Mouse (Mus musculus): Measurements from ENCODE around the gene Flot2. TPM values are rescaled to one million over a fixed set of nuclear protein-coding genes. Genes with fewer than 3 reads are reported as not detected.

The Flot2 gene
- polyA plus RNA-seq, 1 experiment: 110 TPM

Other genes starting within 250 kb of the Flot2 start
- not detected in 2 replicates for gene Pipox, start 143.8 kb upstream of the Flot2 start, polyA plus RNA-seq (2012; ENCODE audit: insufficient read depth, insufficient read length, missing spikeins)
- gene Sez6, start 107.1 kb upstream of the Flot2 start, polyA plus RNA-seq (2012; ENCODE audit: insufficient read depth, insufficient read length, missing spikeins): 0.44 TPM in 1 of 2 replicates, not detected in the other
- 9.6 and 13.3 TPM in 2 replicates for gene Phf12, start 55.2 kb upstream of the Flot2 start, polyA plus RNA-seq (2012; ENCODE audit: insufficient read depth, insufficient read length, missing spikeins)
- 3.0 and 3.4 TPM in 2 replicates for gene Dhrs13, start 5.7 kb upstream of the Flot2 start, polyA plus RNA-seq (2012; ENCODE audit: insufficient read depth, insufficient read length, missing spikeins)
- 33.8 and 38.9 TPM in 2 replicates for gene Eral1, start 42.5 kb downstream of the Flot2 start, polyA plus RNA-seq (2012; ENCODE audit: insufficient read depth, insufficient read length, missing spikeins)
- gene Fam222b, start 56.7 kb downstream of the Flot2 start, polyA plus RNA-seq (2012; ENCODE audit: insufficient read depth, insufficient read length, missing spikeins): 5.8 and 7.5 TPM in 2 replicates
- gene Traf4, start 127.7 kb downstream of the Flot2 start, polyA plus RNA-seq (2012; ENCODE audit: insufficient read depth, insufficient read length, missing spikeins): 45.7 and 47.5 TPM in 2 replicates
- gene Nek8, start 138.7 kb downstream of the Flot2 start, polyA plus RNA-seq (2012; ENCODE audit: insufficient read depth, insufficient read length, missing spikeins): 3.2 and 6.3 TPM in 2 replicates
- 77.2 and 118 TPM in 2 replicates for gene Tlcd1, start 138.8 kb downstream of the Flot2 start, polyA plus RNA-seq (2012; ENCODE audit: insufficient read depth, insufficient read length, missing spikeins)
- gene Rpl23a, start 145.7 kb downstream of the Flot2 start, polyA plus RNA-seq (2012; ENCODE audit: insufficient read depth, insufficient read length, missing spikeins): 881 and 950 TPM in 2 replicates
- 61.8 and 78.8 TPM in 2 replicates for gene Rab34, start 150.5 kb downstream of the Flot2 start, polyA plus RNA-seq (2012; ENCODE audit: insufficient read depth, insufficient read length, missing spikeins)
- 102 and 105 TPM in 2 replicates for gene Proca1, start 155.5 kb downstream of the Flot2 start, polyA plus RNA-seq (2012; ENCODE audit: insufficient read depth, insufficient read length, missing spikeins)
- gene Sdf2, start 207.8 kb downstream of the Flot2 start, polyA plus RNA-seq (2012; ENCODE audit: insufficient read depth, insufficient read length, missing spikeins): 42.0 and 44.9 TPM in 2 replicates
- 20.1 and 20.7 TPM in 2 replicates for gene Supt6, start 208.1 kb downstream of the Flot2 start, polyA plus RNA-seq (2012; ENCODE audit: insufficient read depth, insufficient read length, missing spikeins)
- 74.3 and 104 TPM in 2 replicates for gene 2610507B11Rik, start 223.8 kb downstream of the Flot2 start, polyA plus RNA-seq (2012; ENCODE audit: insufficient read depth, insufficient read length, missing spikeins)

Measured in brown adipose tissue, adult 24 weeks (tissue).